Mouse (Mus musculus) lung, embryonic 16.5 days (tissue): ENCODE results near the gene Col19a1. TPM values are rescaled to one million over a fixed set of nuclear protein-coding genes. Genes with fewer than 3 reads are reported as not detected.
A peak's percentile ranks its signal among the peaks of the same experiment; 100 is the strongest.

ENCODE experiments used
- ATAC-seq: fragments of 200-750 bp; cut with Nextera tagmentation; 2 replicates; pipeline ENCODE4 v1.8.0; 2017; ENCODE audit warnings: low read depth, mild to moderate bottlenecking, moderate library complexity
- H3K27ac ChIP-seq: fragments of 300-500 bp; sonication (generic); 2 replicates; pipeline ENCODE4 v1.5.1; 2014; ENCODE audit warnings: mild to moderate bottlenecking, control low read depth, low read length
- H3K27me3 ChIP-seq: fragments of 300-500 bp; sonication (generic); 2 replicates; pipeline ENCODE4 v1.6.1; 2014; ENCODE audit warnings: low read depth, low read length, mixed read lengths; ENCODE audit not compliant: control insufficient read depth, insufficient read depth
- H3K36me3 ChIP-seq: fragments of 300-500 bp; sonication (generic); 2 replicates; pipeline ENCODE4 v1.6.1; 2014; ENCODE audit warnings: low read length; ENCODE audit not compliant: control insufficient read depth, insufficient read depth
- H3K4me1 ChIP-seq: fragments of 300-500 bp; sonication (generic); replicated peaks from 2 replicates; pipeline ENCODE4 v1.6.1; 2014; ENCODE audit warnings: low read length, mixed read lengths; ENCODE audit not compliant: control insufficient read depth, insufficient read depth
- H3K4me2 ChIP-seq: fragments of 300-500 bp; sonication (generic); 2 replicates; pipeline ENCODE4 v1.6.1; 2014; ENCODE audit warnings: low read depth, low read length, control low read depth
- H3K4me3 ChIP-seq: fragments of 300-500 bp; sonication (generic); 2 replicates; pipeline ENCODE4 v1.5.1; 2014; ENCODE audit warnings: mild to moderate bottlenecking, low read length, control low read depth
- H3K9ac ChIP-seq: fragments of 300-500 bp; sonication (generic); 2 replicates; pipeline ENCODE4 v1.6.1; 2014; ENCODE audit warnings: low read length, control low read depth
- H3K9me3 ChIP-seq: fragments of 300-500 bp; sonication (generic); 2 replicates; pipeline ENCODE4 v1.6.1; 2016; ENCODE audit warnings: low read length; ENCODE audit not compliant: control insufficient read depth
- WGBS: fragments of 180-500 bp; shearing (Covaris S2); extraction: QIAGEN DNeasy Blood & Tissue Kit; methylation state at CpG from one replicate; pipeline ENCODE4 v1.1.7; 2014; 5-methylcytosine and 5-hydroxymethylcytosine counted together
- polyA plus RNA-seq: library from polyadenylated mRNA; unstranded; fragments of >200 nt; fragmentation: Nextera tagmentation; extraction: Ambion mirVana; gene quantifications from 2 replicates; pipeline ENCODE4 v1.2.1, GENCODE M21; 2015

Col19a1 gene
- polyA plus RNA-seq, 1 experiment from 2014 or later = 0.14 TPM

DNA sequence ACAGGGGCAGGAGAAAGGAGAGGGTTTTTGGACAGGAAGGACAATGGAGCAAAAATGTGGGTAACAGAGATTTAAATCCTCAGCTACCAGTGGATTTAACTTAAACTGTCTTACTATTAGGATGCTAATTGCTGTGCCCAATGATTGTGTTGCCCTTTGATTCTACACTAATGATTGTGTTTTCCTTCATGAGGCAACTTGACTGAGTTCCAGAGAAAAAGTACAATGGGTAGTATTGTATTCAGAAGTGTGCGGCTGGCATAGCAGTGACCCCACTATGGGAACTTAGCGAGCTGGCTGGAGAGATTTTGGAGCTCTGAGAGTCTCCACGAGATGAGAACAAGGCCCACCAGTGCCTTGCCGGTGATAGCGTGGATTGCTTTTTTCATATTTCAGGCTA lies 159.0 kb downstream of the Col19a1 start:
- Histone ChIP-seq H3K27me3 (no peaks in the 10 kb centered on the region), H3K4me2 (no peak overlapping the region), H3K4me3 (no peak overlapping the region), H3K9me3 (no peaks in the 10 kb centered on the region), H3K36me3 (no peaks in the 10 kb centered on the region), H3K9ac (no peak overlapping the region), H3K4me1 (no peaks in the 10 kb centered on the region), H3K27ac (no peak overlapping the region)
- 86% methylated on average over 5 of the region's 5 CpGs for WGBS
- no peak for ATAC-seq

- peak; percentile 88 for ATAC-seq
- Histone ChIP-seq H3K36me3 (no peaks in the 10 kb centered on the region), H3K4me2 (no peak overlapping the region), H3K9ac (no peak overlapping the region), H3K4me1 (no peaks in the 10 kb centered on the region), H3K4me3 (no peak overlapping the region), H3K27ac (no peak overlapping the region), H3K9me3 (no peaks in the 10 kb centered on the region), H3K27me3 (no peaks in the 10 kb centered on the region)
- 4% methylated on average over 8 of the region's 8 CpGs for WGBS
Measured at GRCm38 (mm10) chr1:24378125-24378821, 209.0 kb downstream of the Col19a1 start.

DNA sequence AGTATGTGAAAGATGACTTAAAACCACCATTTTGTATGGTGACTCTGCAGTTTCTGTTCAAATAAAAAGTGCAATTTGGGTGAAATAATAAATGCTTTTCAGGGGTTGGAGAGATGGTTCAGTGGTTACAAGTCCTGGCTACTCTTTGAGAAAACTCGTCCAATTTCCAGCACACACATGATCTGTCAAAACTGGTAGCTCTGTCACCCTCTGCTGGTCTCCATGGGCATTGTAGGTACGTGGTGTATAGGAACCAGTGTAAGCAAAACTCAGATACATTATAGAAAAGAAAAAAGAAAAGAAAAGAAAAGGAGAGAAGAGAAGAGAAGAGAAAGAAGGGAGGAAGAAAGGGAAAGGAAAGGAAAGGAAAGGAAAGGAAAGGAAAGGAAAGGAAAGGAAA lies 212.4 kb downstream of the Col19a1 start:
- no peak overlapping the region for H3K4me2 ChIP-seq
- no peak for ATAC-seq
- WGBS = 39% methylated on average over 2 of the region's 2 CpGs

DNA sequence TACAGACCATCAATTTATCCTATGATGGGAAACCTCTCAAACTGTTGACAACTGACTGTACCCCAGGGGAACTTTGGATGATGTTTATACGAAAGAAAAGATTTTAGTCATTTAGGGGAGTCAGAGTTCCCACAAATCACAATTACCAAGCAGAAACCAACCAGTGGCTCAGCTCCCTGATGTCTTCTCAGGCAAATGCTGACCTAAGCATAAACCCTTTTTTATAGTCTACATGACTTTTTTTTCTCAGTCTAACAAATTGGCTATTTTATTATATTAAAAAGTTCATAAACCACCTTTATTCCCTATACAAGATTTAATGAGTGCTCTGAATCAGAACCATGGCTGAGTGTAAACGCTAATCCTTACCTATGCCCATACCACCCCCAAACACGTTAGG lies 213.6 kb downstream of the Col19a1 start:
- H3K4me3 ChIP-seq = no peak overlapping the region
- no peak overlapping the region for H3K4me2 ChIP-seq
- H3K4me1 ChIP-seq = no peaks in the 10 kb centered on the region
- H3K27ac ChIP-seq = no peak overlapping the region
- no peaks in the 10 kb centered on the region for H3K9me3 ChIP-seq
- no peaks in the 10 kb centered on the region for H3K27me3 ChIP-seq
- H3K9ac ChIP-seq = no peak overlapping the region
- 66% methylated on average over 3 of the region's 3 CpGs for WGBS
- H3K36me3 ChIP-seq = no peaks in the 10 kb centered on the region
- ATAC-seq = no peak

More for the DNA sequence above, 212.4 kb downstream of the Col19a1 start:
- Histone ChIP-seq H3K27me3 (no peaks in the 10 kb centered on the region), H3K9me3 (no peaks in the 10 kb centered on the region), H3K27ac (no peak overlapping the region), H3K4me3 (no peak overlapping the region), H3K36me3 (no peaks in the 10 kb centered on the region), H3K4me1 (no peaks in the 10 kb centered on the region), H3K9ac (no peak overlapping the region)

GRCm38 (mm10) chr1:24372471-24373258 lies 214.6 kb downstream of the Col19a1 start:
- H3K27me3 ChIP-seq = no peaks in the 10 kb centered on the region
- H3K27ac ChIP-seq = no peak overlapping the region
- H3K36me3 ChIP-seq = no peaks in the 10 kb centered on the region
- no peak for ATAC-seq
- WGBS = 67% methylated on average over 4 of the region's 4 CpGs
- no peak overlapping the region for H3K4me3 ChIP-seq
- no peaks in the 10 kb centered on the region for H3K9me3 ChIP-seq
- H3K4me2 ChIP-seq = no peak overlapping the region
- no peaks in the 10 kb centered on the region for H3K4me1 ChIP-seq
- no peak overlapping the region for H3K9ac ChIP-seq

DNA sequence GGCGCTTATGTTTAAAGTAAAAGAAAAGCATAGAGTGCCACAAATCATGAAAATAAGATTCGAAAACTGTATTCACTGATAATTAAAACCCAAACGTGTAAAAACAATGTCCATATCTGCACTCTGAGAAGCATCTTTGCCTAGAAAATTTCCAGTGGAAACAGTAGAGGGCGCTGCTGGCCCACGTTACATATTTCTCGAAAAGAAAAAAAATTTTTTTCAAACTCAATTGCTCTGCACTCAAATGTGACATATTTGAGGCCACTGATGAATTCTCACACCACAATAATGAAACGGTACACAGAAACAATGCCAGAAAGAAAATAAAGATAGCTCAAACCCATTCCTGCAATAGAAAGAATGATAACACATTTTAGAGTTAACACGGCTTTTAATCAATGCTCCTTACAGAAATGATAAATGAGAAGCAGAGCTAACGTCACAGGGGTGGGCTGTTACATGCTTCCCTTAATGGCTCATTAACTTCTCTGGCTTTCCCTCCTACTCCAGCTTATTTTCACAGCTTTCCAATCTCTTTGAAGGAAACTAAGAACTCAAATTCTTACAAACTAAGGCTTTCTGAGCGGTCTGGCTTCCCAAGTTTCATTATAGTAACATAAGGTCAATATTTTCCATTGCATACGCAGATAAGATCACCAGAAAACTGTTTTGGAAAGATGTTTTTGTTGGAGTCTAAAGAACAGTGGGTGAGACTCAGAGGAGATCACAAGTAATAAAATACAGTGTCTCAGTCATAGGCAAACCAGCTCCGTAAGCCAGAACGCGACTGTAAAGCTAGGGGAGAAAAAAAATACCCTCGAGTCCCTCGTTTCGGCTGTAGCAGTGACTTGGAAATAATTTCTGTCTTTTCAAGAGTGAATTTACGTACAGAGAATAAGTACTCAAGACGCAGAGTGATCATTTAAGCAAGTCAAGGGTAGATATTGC lies 219.4 kb downstream of the Col19a1 start:
- ATAC-seq = no peak
- Histone ChIP-seq H3K36me3 (no peaks in the 10 kb centered on the region), H3K9ac (no peak overlapping the region), H3K27ac (no peak overlapping the region), H3K9me3 (no peaks in the 10 kb centered on the region), H3K4me3 (no peak overlapping the region), H3K4me2 (peak overlapping the region; percentile 19; the same call in 1 of the 2 replicates), H3K4me1 (no peaks in the 10 kb centered on the region), H3K27me3 (no peaks in the 10 kb centered on the region)
- 46% methylated on average over 19 of the region's 19 CpGs for WGBS

- 54% methylated on average over 7 of the region's 7 CpGs for WGBS
Measured at GRCm38 (mm10) chr1:24364775-24365174, 222.5 kb downstream of the Col19a1 start.

GRCm38 (mm10) chr1:24361990-24362635 lies 225.2 kb downstream of the Col19a1 start:
- no peak for ATAC-seq
- H3K9ac ChIP-seq = no peak overlapping the region
- H3K4me2 ChIP-seq = no peak overlapping the region
- H3K27ac ChIP-seq = no peak overlapping the region
- H3K9me3 ChIP-seq = no peaks in the 10 kb centered on the region
- H3K27me3 ChIP-seq = no peaks in the 10 kb centered on the region
- 87% methylated on average over 13 of the region's 13 CpGs for whole genome bisulfite sequencing
- no peaks in the 10 kb centered on the region for H3K4me1 ChIP-seq
- H3K36me3 ChIP-seq = no peaks in the 10 kb centered on the region
- no peak overlapping the region for H3K4me3 ChIP-seq

More at GRCm38 (mm10) chr1:24364775-24365174, 222.5 kb downstream of the Col19a1 start:
- Histone ChIP-seq H3K4me3 (no peak overlapping the region), H3K4me1 (no peaks in the 10 kb centered on the region), H3K36me3 (no peaks in the 10 kb centered on the region), H3K9ac (no peak overlapping the region), H3K4me2 (no peak overlapping the region), H3K9me3 (no peaks in the 10 kb centered on the region), H3K27ac (no peak overlapping the region), H3K27me3 (no peaks in the 10 kb centered on the region)
- no peak for ATAC-seq
